Mouse (Mus musculus) embryonic fibroblast, embryonic 13.5 days (primary cell): ENCODE measurements around the gene G0s2.
"Not testable (repeated sequence)": the region's sequence is repeated elsewhere in the genome, so short reads cannot be mapped to it uniquely, and the experiment has no call there.

Experiments used
- CTCF ChIP-seq: IDR thresholded peaks from 2 replicates; pipeline ENCODE4 v1.5.1; 2011; ENCODE audit warnings: mild to moderate bottlenecking, control low read depth, low read length, moderate library complexity, borderline replicate concordance; ENCODE audit not compliant: insufficient read depth
- POLR2A ChIP-seq: IDR thresholded peaks from 2 replicates; pipeline ENCODE4 v1.6.1; 2011; ENCODE audit warnings: low read depth, mild to moderate bottlenecking, control low read depth, low read length, moderate library complexity

- TF ChIP-seq CTCF, POLR2A: not testable (repeated sequence)
Measured at GRCm38 (mm10) chr1:193285766-193286325, 12.8 kb upstream of the G0s2 start.
